Mouse (Mus musculus) limb, embryonic 15.5 days (tissue): ENCODE measurements around the gene Slc25a11. TPM values are rescaled to one million over a fixed set of nuclear protein-coding genes. Genes with fewer than 3 reads are reported as not detected.

ENCODE experiments used
- ATAC-seq: fragments of 200-750 bp; cut with Nextera tagmentation; 2 replicates; pipeline ENCODE4 v1.8.0; 2017; ENCODE audit warnings: low read depth, moderate TSS enrichment; ENCODE audit not compliant: insufficient number of reproducible peaks, low FRiP score, low TSS enrichment
- H3K27ac ChIP-seq: fragments of 300-500 bp; sonication (generic); 2 replicates; pipeline ENCODE4 v1.5.1; 2015; ENCODE audit warnings: moderate library complexity, mild to moderate bottlenecking, inconsistent platforms
- H3K27me3 ChIP-seq: fragments of 300-500 bp; sonication (generic); 2 replicates; pipeline ENCODE4 v1.6.1; 2015; ENCODE audit warnings: inconsistent platforms
- H3K36me3 ChIP-seq: fragments of 300-500 bp; sonication (generic); 2 replicates; pipeline ENCODE4 v1.6.1; 2015; ENCODE audit warnings: inconsistent platforms
- H3K4me1 ChIP-seq: fragments of 300-500 bp; sonication (generic); 2 replicates; pipeline ENCODE4 v1.6.1; 2015; ENCODE audit warnings: inconsistent platforms
- H3K4me2 ChIP-seq: fragments of 300-500 bp; sonication (generic); 2 replicates; pipeline ENCODE4 v1.6.1; 2015; ENCODE audit warnings: mild to moderate bottlenecking, inconsistent platforms
- H3K4me3 ChIP-seq: fragments of 300-500 bp; sonication (generic); 2 replicates; pipeline ENCODE4 v1.5.1; 2015; ENCODE audit warnings: mild to moderate bottlenecking, inconsistent platforms
- H3K9ac ChIP-seq: fragments of 300-500 bp; sonication (generic); 2 replicates; pipeline ENCODE4 v1.6.1; 2015; ENCODE audit warnings: inconsistent platforms
- H3K9me3 ChIP-seq: fragments of 300-500 bp; sonication (generic); 2 replicates; pipeline ENCODE4 v1.6.1; 2016; ENCODE audit warnings: inconsistent platforms
- WGBS: fragments of 180-500 bp; shearing (Covaris S2); methylation state at CpG from one replicate; pipeline ENCODE4 v1.1.7; 2015; 5-methylcytosine and 5-hydroxymethylcytosine counted together
- polyA plus RNA-seq: library from polyadenylated mRNA; unstranded; fragments of >200 nt; fragmentation: Nextera tagmentation; extraction: Ambion mirVana; gene quantifications from 2 replicates; pipeline ENCODE4 v1.2.1, GENCODE M21; 2015

The Slc25a11 gene
- polyA plus RNA-seq, 1 experiment from 2014 or later, result 165 TPM

GRCm38 (mm10) chr11:70629557-70629956 is 17.7 kb downstream of the Slc25a11 start:
- ATAC-seq, result no peak
- H3K27me3 ChIP-seq, result no peaks in the 10 kb centered on the region
- no peaks in the 10 kb centered on the region for H3K4me1 ChIP-seq
- H3K27ac ChIP-seq, result no peak overlapping the region
- H3K36me3 ChIP-seq, result no peaks in the 10 kb centered on the region
- H3K4me3 ChIP-seq, result no peak overlapping the region
- no peaks in the 10 kb centered on the region for H3K9me3 ChIP-seq
- no peak overlapping the region for H3K9ac ChIP-seq
- 51% methylated on average over 5 of the region's 5 CpGs for WGBS
- H3K4me2 ChIP-seq, result no peak overlapping the region

DNA sequence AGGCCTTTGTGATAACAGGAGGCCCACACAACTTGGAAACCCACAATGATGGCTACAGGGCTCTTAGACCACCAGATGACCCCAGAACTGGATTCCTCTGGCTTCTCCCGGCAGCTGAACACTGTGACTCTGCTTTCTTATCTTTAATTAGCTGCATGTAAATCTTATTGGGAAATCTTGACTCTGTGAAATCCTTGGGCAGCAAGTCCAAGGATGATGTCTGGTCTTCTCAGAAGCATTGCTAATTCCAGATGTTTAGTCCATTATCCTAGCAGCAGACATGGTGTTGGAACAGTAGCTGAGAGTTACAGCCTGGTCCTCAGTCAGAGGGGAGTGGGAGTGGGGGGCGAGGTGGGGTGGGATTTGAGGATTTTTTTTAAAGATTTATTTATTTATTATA is 18.8 kb downstream of the Slc25a11 start:
- Histone ChIP-seq H3K27ac (no peak overlapping the region), H3K9me3 (no peaks in the 10 kb centered on the region), H3K9ac (no peak overlapping the region), H3K4me2 (no peak overlapping the region), H3K27me3 (no peaks in the 10 kb centered on the region), H3K36me3 (no peaks in the 10 kb centered on the region), H3K4me3 (no peak overlapping the region), H3K4me1 (no peaks in the 10 kb centered on the region)
- ATAC-seq, result no peak
- 70% methylated on average over 2 of the region's 2 CpGs for WGBS

DNA sequence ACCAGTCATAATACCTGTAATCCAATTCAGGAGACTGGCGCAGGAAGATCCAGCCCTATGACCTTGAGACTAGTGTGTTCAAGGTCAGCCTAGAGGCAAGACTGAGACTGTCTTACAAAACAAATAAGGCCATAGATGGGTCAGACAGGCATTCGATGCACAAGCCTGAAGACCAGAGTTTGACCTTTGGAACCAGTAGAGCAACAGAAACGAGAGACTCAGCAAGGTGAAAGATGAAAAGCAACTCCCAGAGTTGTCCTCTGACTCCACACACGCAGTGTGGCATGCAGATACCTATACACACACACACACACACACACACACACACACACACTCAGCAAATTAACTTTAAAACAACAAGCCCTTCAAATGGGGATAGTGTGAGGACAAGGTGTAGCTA is 20.4 kb downstream of the Slc25a11 start:
- Histone ChIP-seq H3K27ac (no peak overlapping the region), H3K4me3 (no peak overlapping the region), H3K4me1 (no peaks in the 10 kb centered on the region), H3K9me3 (no peaks in the 10 kb centered on the region), H3K27me3 (no peaks in the 10 kb centered on the region), H3K9ac (no peak overlapping the region), H3K4me2 (no peak overlapping the region), H3K36me3 (no peaks in the 10 kb centered on the region)
- 70% methylated on average over 4 of the region's 4 CpGs for WGBS
- ATAC-seq, result no peak

DNA sequence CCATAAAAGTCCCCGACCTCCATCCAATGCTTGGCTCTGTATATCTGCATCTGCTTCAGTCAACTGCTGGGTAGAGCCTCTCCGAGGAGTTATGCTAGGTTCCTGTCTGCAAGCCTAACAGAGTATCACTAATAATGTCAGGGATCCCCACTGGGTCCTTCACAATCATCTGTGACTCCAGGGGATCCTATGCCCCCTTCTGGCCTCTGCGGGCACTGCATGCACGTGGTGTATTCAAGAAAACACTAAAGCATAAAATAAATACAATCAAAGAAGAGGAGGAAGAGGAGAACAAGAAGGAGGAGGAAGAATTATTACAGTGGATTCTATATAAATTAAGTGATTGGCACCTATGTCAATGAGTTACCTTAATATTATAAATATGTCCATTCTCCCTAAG is 21.8 kb downstream of the Slc25a11 start:
- Histone ChIP-seq H3K4me3 (no peak overlapping the region), H3K4me2 (no peak overlapping the region), H3K9me3 (no peaks in the 10 kb centered on the region), H3K4me1 (no peaks in the 10 kb centered on the region), H3K9ac (no peak overlapping the region), H3K27me3 (no peaks in the 10 kb centered on the region), H3K27ac (no peak overlapping the region), H3K36me3 (no peaks in the 10 kb centered on the region)
- ATAC-seq, result no peak
- WGBS, result 42% methylated on average over 4 of the region's 4 CpGs

GRCm38 (mm10) chr11:70623053-70623742 is 24.1 kb downstream of the Slc25a11 start:
- Histone ChIP-seq H3K27me3 (no peaks in the 10 kb centered on the region), H3K4me2 (no peak overlapping the region), H3K9me3 (no peaks in the 10 kb centered on the region), H3K4me1 (no peaks in the 10 kb centered on the region), H3K27ac (no peak overlapping the region), H3K9ac (no peak overlapping the region), H3K36me3 (no peaks in the 10 kb centered on the region), H3K4me3 (no peak overlapping the region)
- no peak for ATAC-seq
- 77% methylated on average over 10 of the region's 10 CpGs for WGBS

GRCm38 (mm10) chr11:70621972-70622814 is 25.1 kb downstream of the Slc25a11 start:
- no peak for ATAC-seq
- H3K9ac ChIP-seq, result no peak overlapping the region
- H3K36me3 ChIP-seq, result no peaks in the 10 kb centered on the region

GRCm38 (mm10) chr11:70619101-70619500 is 28.2 kb downstream of the Slc25a11 start, which contains the start of gene Chrne:
Gene Chrne (minus strand): TSS chr11:70619216.
- Histone ChIP-seq H3K9me3 (no peaks in the 10 kb centered on the region), H3K4me3 (no peak within 1 kb of the TSS), H3K4me1 (peaks cover 15% of the 10 kb centered on the region), H3K36me3 (no peaks in the 10 kb centered on the region), H3K9ac (no peak within 1 kb of the TSS), H3K27me3 (no peaks in the 10 kb centered on the region), H3K4me2 (no peak within 1 kb of the TSS), H3K27ac (no peak within 1 kb of the TSS)
- ATAC-seq, result no peak
- WGBS, result 43% methylated on average over 1 of the region's 1 CpGs

More at GRCm38 (mm10) chr11:70621972-70622814, 25.1 kb downstream of the Slc25a11 start:
- no peaks in the 10 kb centered on the region for H3K4me1 ChIP-seq
- no peaks in the 10 kb centered on the region for H3K27me3 ChIP-seq
- no peak overlapping the region for H3K4me2 ChIP-seq
- 37% methylated on average over 7 of the region's 7 CpGs for WGBS
- 0 out of 2 replicates have a peak overlapping the region, but pooled peaks have one; percentile 11 for H3K27ac ChIP-seq
- H3K9me3 ChIP-seq, result no peaks in the 10 kb centered on the region
- H3K4me3 ChIP-seq, result no peak overlapping the region

DNA sequence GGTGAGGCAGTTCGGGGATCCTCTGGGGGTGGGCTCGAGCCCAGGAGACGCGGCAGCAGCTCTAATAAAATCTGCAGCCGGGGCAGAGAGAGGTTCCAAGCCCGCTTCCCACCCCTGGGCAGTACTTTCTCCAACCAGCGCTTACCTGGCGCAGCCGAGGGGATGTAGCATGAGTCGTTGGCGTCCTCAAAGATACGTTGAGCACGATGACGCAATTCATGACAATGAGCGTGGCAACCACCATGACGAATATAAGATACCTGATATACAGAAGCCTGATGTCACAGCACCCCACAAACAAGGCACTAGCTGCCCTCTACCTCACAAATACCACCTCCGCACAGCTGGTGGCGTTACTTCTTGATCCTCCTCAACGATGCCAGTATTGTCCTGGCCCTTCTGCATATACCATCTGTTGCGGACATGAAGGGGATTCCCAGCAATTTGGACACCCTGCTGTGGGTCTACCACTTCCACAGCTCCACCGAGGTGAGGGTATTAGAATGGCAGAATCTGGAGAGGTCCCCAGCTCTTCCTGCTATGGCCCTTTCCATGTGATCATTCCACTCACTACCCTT is 31.7 kb downstream of the Slc25a11 start, which contains the start of gene 4930544D05Rik:
4930544D05Rik (plus strand) TSS at position 333 of the 578 bp plus-strand sequence.
- Histone ChIP-seq H3K4me1 (peaks cover 15% of the 10 kb centered on the region), H3K9me3 (no peaks in the 10 kb centered on the region), H3K36me3 (peaks cover 27% of the 10 kb centered on the region), H3K9ac (peak within 1 kb of the TSS; percentile 44; the same call in 1 of the 2 replicates), H3K4me2 (peak within 1 kb of the TSS; percentile 91), H3K27ac (peak within 1 kb of the TSS; percentile 34), H3K4me3 (peak within 1 kb of the TSS; percentile 41), H3K27me3 (no peaks in the 10 kb centered on the region)
- no peak for ATAC-seq
- WGBS, result 12% methylated on average over 21 of the region's 21 CpGs

DNA sequence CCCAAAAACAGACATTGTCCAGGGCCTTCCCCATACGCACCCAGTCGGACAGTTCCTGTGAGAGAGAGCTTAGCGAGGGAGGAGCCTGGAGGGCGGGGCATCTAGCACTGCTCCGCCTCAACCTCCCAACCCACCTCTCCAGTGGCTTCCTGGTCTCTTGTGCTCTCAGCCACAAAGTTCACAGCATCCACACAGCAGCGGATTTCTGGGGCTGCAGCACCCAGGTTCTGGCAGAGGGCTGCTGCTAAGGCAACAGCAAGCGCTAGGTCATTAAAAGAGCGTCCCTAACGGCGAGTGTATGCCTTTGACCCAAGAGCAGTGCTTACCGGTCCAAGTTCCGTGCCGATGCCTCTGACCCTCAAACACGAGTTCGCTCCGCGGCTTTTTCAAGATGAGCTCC is 32.2 kb downstream of the Slc25a11 start:
- Histone ChIP-seq H3K36me3 (peaks cover 32% of the 10 kb centered on the region), H3K9ac (peak overlapping the region; percentile 44; the same call in 1 of the 2 replicates), H3K9me3 (no peaks in the 10 kb centered on the region), H3K4me1 (peaks cover 15% of the 10 kb centered on the region), H3K4me2 (peak overlapping the region; percentile 91), H3K27me3 (no peaks in the 10 kb centered on the region), H3K4me3 (peak overlapping the region; percentile 41), H3K27ac (peak overlapping the region; percentile 34)
- peak; percentile 71 for ATAC-seq
- 2% methylated on average over 17 of the region's 17 CpGs for WGBS

DNA sequence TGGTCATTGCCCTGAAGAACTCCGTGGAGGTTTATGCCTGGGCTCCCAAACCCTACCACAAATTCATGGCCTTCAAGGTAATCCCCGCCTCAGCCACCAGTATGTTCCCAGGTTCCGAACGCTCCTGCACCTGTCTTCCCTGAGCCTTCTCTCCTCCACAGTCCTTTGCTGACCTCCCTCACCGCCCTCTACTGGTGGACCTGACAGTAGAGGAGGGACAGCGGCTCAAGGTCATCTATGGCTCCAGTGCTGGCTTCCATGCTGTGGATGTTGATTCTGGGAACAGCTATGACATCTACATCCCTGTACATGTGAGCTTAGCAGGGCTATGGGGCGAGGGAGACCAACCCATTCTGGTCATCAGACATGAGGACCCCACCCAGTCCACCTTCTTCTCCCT is 34.8 kb downstream of the Slc25a11 start:
- Histone ChIP-seq H3K27me3 (no peaks in the 10 kb centered on the region), H3K9ac (no peak overlapping the region), H3K9me3 (no peaks in the 10 kb centered on the region), H3K36me3 (peaks cover 58% of the 10 kb centered on the region), H3K4me3 (no peak overlapping the region), H3K27ac (no peak overlapping the region), H3K4me2 (no peak overlapping the region), H3K4me1 (peaks cover 15% of the 10 kb centered on the region)
- 75% methylated on average over 7 of the region's 7 CpGs for WGBS
- no peak for ATAC-seq

DNA sequence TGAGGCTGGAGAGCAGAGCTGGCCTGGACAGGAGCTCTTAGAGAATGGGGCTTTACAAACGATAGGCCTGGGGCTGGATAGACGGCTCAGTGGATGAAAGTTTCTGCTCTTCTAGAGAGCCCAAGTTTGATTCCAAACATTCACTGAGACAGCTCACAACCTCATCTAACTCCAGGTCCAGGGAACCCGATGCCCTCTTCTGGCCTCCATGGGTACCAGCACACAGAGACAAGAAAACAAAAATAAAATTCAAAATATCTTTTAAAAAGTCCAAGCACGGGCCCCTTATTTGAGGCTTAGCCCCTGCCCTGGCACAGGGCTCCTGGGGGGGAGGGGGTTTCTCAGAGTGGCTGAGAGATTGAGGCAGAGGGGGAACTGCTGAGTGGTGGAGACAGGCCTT is 36.5 kb downstream of the Slc25a11 start:
- Histone ChIP-seq H3K4me1 (peaks cover 13% of the 10 kb centered on the region), H3K36me3 (peaks cover 75% of the 10 kb centered on the region), H3K27me3 (no peaks in the 10 kb centered on the region), H3K9ac (no peak overlapping the region), H3K27ac (no peak overlapping the region), H3K4me2 (no peak overlapping the region), H3K4me3 (no peak overlapping the region), H3K9me3 (no peaks in the 10 kb centered on the region)
- no peak for ATAC-seq
- 81% methylated on average over 4 of the region's 4 CpGs for WGBS
